Mouse (Mus musculus) large intestine, adult 2 months (tissue): ENCODE data around the gene Ptbp1. TPM values are rescaled to one million over a fixed set of nuclear protein-coding genes. Genes with fewer than 3 reads are reported as not detected.

Experiments
- DNase-seq: peaks from one replicate; pipeline ENCODE4 v3.0.0-alpha.2; 2012; ENCODE audit warnings: low read depth, low spot score
- WGBS: fragments of 180-500 bp; shearing (Covaris S2); methylation state at CpG from one replicate; pipeline ENCODE4 v1.1.7; 2018; 5-methylcytosine and 5-hydroxymethylcytosine counted together
- polyA plus RNA-seq: library from polyadenylated mRNA; depleted of rRNA; stranded (reverse); fragments of >200 nt; gene quantifications from 2 replicates; pipeline ENCODE4 v1.2.3, GENCODE M21; 2012

The Ptbp1 gene
- polyA plus RNA-seq, 1 experiment, result 255 TPM

GRCm38 (mm10) chr10:79832026-79832785, 22.0 kb upstream of the Ptbp1 start:
- DNase-seq, result no peak
- WGBS, result 38% methylated on average over 7 of the region's 7 CpGs

GRCm38 (mm10) chr10:79832786-79833181, 21.4 kb upstream of the Ptbp1 start:
- WGBS, result 41% methylated on average over 9 of the region's 9 CpGs
- DNase-seq, result no peak

GRCm38 (mm10) chr10:79834769-79835398, 19.3 kb upstream of the Ptbp1 start:
- no peak for DNase-seq
- 14% methylated on average over 9 of the region's 9 CpGs for WGBS

- WGBS, result 94% methylated on average over 3 of the region's 3 CpGs
- no peak for DNase-seq
Measured at GRCm38 (mm10) chr10:79836918-79837317, 17.3 kb upstream of the Ptbp1 start.

DNA sequence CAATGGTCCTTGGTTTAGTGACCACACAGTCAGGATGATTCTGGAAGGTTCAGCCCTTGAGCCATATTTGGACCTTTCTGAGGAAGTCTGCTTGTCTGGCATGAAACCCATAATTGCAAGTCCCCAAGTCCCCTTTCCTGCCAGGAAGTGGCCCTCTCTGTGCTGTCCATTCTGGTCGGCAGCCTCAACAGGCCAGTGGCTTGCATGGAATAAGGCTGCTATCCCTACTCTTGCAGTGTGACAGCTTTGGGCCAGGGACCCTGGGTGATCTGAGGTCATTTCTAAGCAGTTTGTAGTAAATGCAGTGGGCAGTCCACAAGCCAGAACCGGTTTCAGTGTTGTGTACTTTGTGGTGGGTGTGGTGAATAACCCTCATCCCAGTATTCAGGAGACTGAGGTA, 16.1 kb upstream of the Ptbp1 start:
- DNase-seq, result no peak
- WGBS, result 32% methylated on average over 2 of the region's 2 CpGs

GRCm38 (mm10) chr10:79840091-79840490, 14.1 kb upstream of the Ptbp1 start:
- 93% methylated on average over 3 of the region's 3 CpGs for WGBS
- no peak for DNase-seq

GRCm38 (mm10) chr10:79840644-79841551, 13.3 kb upstream of the Ptbp1 start:
- WGBS, result 2% methylated on average over 24 of the region's 24 CpGs
- no peak for DNase-seq

DNA sequence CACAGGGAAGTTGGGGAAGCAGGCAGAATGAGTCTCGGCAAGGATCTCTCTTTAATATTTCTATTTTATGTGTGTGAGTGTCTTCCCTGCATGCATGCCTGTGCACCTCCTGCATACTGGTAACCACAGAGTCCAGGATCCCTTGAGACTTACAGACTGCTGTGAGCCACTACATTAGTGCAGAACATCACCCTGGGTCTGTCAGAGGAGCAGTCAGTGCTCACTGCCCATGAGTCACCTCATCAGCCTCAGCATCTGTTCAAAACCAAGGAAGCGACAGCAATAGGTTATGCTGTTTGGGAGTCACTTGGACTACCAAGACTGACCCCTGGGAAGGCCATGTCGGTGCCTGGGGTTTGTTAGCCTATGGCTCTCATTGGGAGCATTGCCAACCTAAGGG, 11.9 kb upstream of the Ptbp1 start:
- 62% methylated on average over 3 of the region's 3 CpGs for WGBS
- DNase-seq, result no peak

DNA sequence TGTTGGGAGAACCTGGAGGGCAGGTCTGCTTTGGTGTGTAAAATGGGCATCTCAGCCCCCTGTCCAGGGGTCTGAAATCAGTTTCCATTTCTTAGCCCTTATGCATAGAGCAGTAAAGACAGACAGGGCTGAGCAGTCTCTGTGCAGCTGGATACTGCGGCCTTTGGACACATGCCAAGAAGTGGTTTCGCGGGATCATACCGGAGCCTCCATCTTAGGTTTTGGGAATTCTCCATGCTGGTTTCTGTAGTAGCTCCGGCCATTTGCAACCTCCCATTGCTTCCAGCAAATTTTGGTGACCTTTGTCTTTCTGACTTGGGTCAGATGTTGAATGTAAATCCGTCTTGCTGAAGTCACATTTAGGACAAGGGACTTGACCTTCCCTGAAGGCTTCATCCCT, 10.8 kb upstream of the Ptbp1 start:
- no peak for DNase-seq
- WGBS, result 43% methylated on average over 6 of the region's 6 CpGs

DNA sequence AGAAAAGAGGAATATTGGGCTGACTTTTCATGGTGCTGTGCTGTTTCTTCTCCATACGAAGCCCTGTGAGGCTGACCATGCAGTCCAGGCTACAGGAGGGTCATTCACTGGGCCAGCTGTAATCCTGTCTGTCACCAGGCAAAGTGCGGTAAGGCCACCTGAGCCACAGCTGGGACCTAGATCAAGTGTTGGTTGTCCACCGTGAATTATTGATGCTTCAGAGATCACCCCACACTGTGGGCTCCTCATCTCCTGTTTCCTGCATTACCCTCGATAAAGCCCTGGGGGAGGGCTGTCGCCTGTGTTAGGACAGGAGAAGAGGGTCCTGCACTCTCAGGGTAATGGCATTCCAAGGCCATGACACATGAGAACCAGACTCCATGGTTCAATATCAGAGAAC, 7.7 kb upstream of the Ptbp1 start:
- 71% methylated on average over 5 of the region's 5 CpGs for WGBS
- no peak for DNase-seq

- WGBS, result 75% methylated on average over 8 of the region's 8 CpGs
- DNase-seq, result no peak
Measured at GRCm38 (mm10) chr10:79849941-79850628, 4.1 kb upstream of the Ptbp1 start.

- 26% methylated on average over 3 of the region's 3 CpGs for WGBS
- DNase-seq, result no peak
Measured at GRCm38 (mm10) chr10:79851653-79852052, 2.6 kb upstream of the Ptbp1 start.

GRCm38 (mm10) chr10:79852107-79852789, 2.0 kb upstream of the Ptbp1 start:
- DNase-seq, result no peak
- WGBS, result 9% methylated on average over 9 of the region's 9 CpGs

GRCm38 (mm10) chr10:79852827-79853226, 1.4 kb upstream of the Ptbp1 start:
- DNase-seq, result no peak
- 8% methylated on average over 8 of the region's 8 CpGs for WGBS

DNA sequence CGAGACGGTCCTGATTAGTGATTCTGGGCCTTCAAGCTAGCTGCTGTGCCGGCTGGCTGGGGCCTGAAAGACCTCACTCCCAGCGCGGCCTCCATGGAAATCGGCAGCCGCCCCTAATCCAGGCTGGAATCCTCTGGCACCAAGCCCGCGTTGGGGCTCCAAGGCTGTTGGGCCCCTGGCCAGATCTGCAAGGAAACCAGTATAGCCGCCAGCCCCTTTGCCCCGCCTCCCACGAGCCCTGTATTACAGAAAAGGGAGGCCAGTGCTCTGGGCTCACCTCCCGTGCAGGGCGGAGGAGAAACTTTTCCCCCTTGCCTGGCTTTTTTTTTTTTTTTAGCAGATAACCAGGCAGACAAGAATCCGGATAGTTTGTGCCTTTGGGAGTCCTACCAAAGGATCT, 835 bp upstream of the Ptbp1 start:
- DNase-seq, result no peak
- WGBS, result under 1% methylated on average over 15 of the region's 15 CpGs

DNA sequence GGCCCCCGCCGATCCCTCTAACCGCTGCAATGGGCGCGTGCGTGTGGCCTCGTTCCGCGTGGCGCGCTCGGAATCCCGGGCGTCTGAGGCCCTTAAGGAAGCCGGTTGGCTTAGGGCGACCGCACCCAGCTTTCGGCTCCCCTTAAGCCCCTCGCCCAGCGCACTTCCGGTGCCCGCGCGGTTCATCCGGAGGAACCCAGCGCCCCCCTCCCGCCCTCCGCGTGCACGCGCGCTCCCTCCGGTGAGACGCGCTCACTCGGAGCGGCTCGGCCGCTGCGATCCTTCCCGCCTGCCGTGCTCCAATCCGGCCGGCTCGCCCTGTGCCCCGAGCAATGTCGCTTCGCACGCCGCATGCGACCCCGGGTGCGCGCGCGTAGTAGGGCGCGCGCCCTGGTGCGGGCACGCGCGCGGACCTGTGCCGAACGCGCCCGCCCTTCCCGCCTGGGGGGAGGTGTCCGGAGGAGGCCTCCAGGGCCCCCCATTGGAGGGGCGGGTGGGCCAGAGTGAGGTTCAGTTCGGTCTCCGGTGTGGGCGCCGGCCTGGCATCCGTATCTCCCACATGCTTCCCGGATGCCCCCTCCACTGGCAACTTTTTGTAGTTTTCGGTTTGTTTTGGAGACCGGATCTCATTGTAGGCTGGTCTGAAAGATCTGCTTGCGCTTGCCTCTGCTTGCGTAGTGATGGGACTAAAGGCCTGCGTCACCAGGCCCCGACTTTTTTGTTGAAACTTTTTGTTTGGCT, 744 bp downstream of the Ptbp1 start:
- under 1% methylated on average over 83 of the region's 83 CpGs for WGBS
- DNase-seq, result no peak

DNA sequence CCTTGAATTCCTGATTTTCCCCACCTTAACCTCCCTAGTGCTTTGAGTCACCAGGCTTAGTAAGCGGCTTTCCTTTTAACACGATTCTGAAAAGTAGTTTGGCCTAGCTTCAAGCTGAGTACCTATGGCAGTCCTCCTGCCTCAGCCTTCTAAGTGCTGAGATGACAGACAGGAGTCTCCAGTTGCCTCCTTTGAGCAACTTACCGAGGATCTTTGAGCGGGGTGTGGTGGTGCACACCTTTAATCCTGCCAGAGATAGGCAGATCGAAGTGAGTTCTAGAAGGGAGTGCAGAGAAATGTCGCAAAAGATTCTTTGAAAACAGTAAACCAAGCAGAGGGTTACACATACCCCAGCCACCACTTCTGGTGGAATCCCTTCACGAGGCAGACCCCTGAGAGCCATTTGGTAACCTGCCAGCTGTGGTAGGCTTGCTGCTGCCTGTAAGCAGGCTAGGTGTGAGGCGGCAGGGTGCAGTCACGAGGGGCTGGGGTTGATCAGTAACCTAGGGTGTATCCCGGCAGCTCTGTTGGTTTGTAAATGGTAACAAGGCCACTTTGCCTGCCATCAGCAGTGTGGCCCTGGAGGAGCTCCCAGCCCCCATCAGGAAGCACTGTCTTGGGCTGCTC, 1.4 kb downstream of the Ptbp1 start:
- WGBS, result under 1% methylated on average over 10 of the region's 10 CpGs
- DNase-seq, result no peak

- WGBS, result 5% methylated on average over 6 of the region's 6 CpGs
Measured at GRCm38 (mm10) chr10:79856280-79856679, 2.1 kb downstream of the Ptbp1 start.

More at GRCm38 (mm10) chr10:79856280-79856679, 2.1 kb downstream of the Ptbp1 start:
- no peak for DNase-seq
